Mouse (Mus musculus): ENCODE results near the gene Myo1c.

DNA sequence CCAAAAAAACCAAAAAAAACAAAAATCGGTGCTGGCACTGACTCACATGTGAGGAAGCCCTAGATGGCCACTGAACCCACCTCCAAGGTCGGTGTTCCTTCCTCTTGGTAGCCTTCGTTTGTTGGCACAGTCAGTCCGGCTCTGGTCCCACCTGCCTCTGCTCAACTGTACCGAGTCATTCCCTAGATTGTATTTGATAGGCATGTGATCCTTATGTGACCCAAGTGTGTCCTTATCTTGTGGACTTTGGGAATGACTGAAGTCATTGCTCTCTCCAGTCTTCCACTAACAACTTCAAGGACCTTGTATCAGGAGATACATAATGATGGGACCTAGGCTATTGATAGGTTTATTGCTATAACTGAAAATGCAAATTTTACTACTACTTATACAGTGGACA, 45.5 kb upstream of the Myo1c start:
- TF ChIP-seq CTCF (IDR thresholded peaks at IDR 0.05; ENCODE audit: extremely low read depth, insufficient read length, insufficient replicate concordance, low read depth, low read length) (no peak), POLR2A (IDR thresholded peaks at IDR 0.05; ENCODE audit: low read depth, low read length) (no peak)

All from small intestine, adult 2 months (tissue).